Mouse (Mus musculus): ENCODE measurements around the gene AI597479.

Gene AI597479

GRCm38 (mm10) chr1:43159429-43159828, 60.9 kb downstream of the AI597479 start:
- DNase-seq (ENCODE audit: low read depth, low spot score), result no peak

- no peak for DNase-seq (ENCODE audit: low read depth, low spot score)
Measured at GRCm38 (mm10) chr1:43162394-43162793, 63.9 kb downstream of the AI597479 start.

GRCm38 (mm10) chr1:43163084-43163466, 64.6 kb downstream of the AI597479 start:
- DNase-seq (ENCODE audit: low read depth, low spot score), result no peak

- no peak for DNase-seq (ENCODE audit: low read depth, low spot score)
Measured at GRCm38 (mm10) chr1:43163467-43164418, 65.2 kb downstream of the AI597479 start.

GRCm38 (mm10) chr1:43164582-43164981, 66.1 kb downstream of the AI597479 start:
- no peak for DNase-seq (ENCODE audit: low read depth, low spot score)

Data from c-Kit-negative CD71-positive TER-119-positive erythroid progenitor cells, embryonic 14.5 days (primary cell).